Mouse (Mus musculus): ENCODE measurements around the gene Borcs6. TPM values are rescaled to one million over a fixed set of nuclear protein-coding genes. Genes with fewer than 3 reads are reported as not detected.

The Borcs6 gene
- total and polyA plus RNA-seq, 3 experiments = 9.2 to 9.3 TPM; not detected in 1

DNA sequence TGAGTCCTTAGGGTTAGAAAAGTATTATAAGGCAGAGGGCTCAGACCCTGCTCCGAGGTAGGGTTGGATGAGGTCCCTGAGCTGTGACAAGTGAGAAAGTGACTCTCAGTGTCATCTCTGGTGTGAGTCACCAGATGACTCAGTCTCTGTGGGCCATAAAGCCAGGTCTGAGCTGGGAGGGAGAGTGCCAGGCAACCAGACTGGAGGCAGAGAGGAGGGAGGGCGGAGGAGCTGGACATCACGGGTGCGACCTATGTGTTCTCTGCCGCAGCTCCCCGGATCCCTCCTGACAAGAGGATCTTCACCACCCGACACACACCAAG lies 42.8 kb downstream of the Borcs6 start:
- H3K9ac ChIP-seq (ENCODE audit: control insufficient read depth, low read depth, low read length, poor library complexity, severe bottlenecking) = no peak overlapping the region
- H3K36me3 ChIP-seq (ENCODE audit: control insufficient read depth in 1 of 2, insufficient read depth in 2 of 2, low read length in 2 of 2) = peaks cover 0 to 11% of the 10 kb centered on the region in 2 experiments; a peak in 2 of 4 replicates
- no peak for DNase-seq (ENCODE audit: low read depth, low spot score)
- no peak for TF ChIP-seq TCF12 (IDR thresholded peaks at IDR 0.05; ENCODE audit: low read depth, low read length)
- TF ChIP-seq CTCF (IDR thresholded peaks at IDR 0.05 in 2 of 3, conservative IDR thresholded peaks at IDR 0.05 in 1 of 3; ENCODE audit: control insufficient read depth in 1 of 3, insufficient read depth in 1 of 3, low read depth in 2 of 3, low read length in 3 of 3, poor library complexity in 1 of 3, severe bottlenecking in 1 of 3) = no peak
- TF ChIP-seq RCOR1 (IDR thresholded peaks at IDR 0.05; ENCODE audit: low read depth, low read length) = no peak
- TF ChIP-seq ELF1 (IDR thresholded peaks at IDR 0.05; ENCODE audit: low read depth, low read length) = no peak
- no peak for TF ChIP-seq UBTF (IDR thresholded peaks at IDR 0.05; ENCODE audit: borderline replicate concordance, insufficient read depth, low read depth, low read length)
- TF ChIP-seq ZMIZ1 (IDR thresholded peaks at IDR 0.05; ENCODE audit: low read depth, low read length) = no peak
- no peak for TF ChIP-seq MYB (IDR thresholded peaks at IDR 0.05; ENCODE audit: low read depth, low read length)
- TF ChIP-seq TAL1 (IDR thresholded peaks at IDR 0.05; ENCODE audit: low read length) = no peak
- TF ChIP-seq MXI1 (IDR thresholded peaks at IDR 0.05; ENCODE audit: low read depth, low read length) = no peak
- no peak for TF ChIP-seq POLR2AphosphoS2 (IDR thresholded peaks at IDR 0.05; ENCODE audit: low read length)
- no peak for TF ChIP-seq GABPA (IDR thresholded peaks at IDR 0.05; ENCODE audit: low read depth, low read length)
- TF ChIP-seq ETS1 (IDR thresholded peaks at IDR 0.05; ENCODE audit: low read depth, low read length) = no peak
- no peak for TF ChIP-seq USF1 (IDR thresholded peaks at IDR 0.05; ENCODE audit: low read depth, low read length)
- TF ChIP-seq ZKSCAN1 (IDR thresholded peaks at IDR 0.05; ENCODE audit: low read depth, low read length) = no peak
- peaks cover 17% of the 10 kb centered on the region for H3K79me2 ChIP-seq (ENCODE audit: control insufficient read depth, insufficient read depth, low read length, poor library complexity)
- no peak overlapping the region for H3K27ac ChIP-seq (ENCODE audit: control insufficient read depth, low read depth, low read length)
- H3K4me3 ChIP-seq (ENCODE audit: control insufficient read depth in 1 of 2, insufficient read depth in 1 of 2, low read depth in 2 of 2, low read length in 2 of 2) = no peak overlapping the region
- H3K27me3 ChIP-seq (ENCODE audit: control insufficient read depth in 1 of 2, insufficient read depth in 2 of 2, low read length in 2 of 2) = no peaks in the 10 kb centered on the region
- H3K9me3 ChIP-seq (replicated peaks; ENCODE audit: insufficient read depth, low read length) = no peaks in the 10 kb centered on the region
- H3K4me1 ChIP-seq (ENCODE audit: control insufficient read depth in 1 of 2, insufficient read depth in 2 of 2, low read length in 2 of 2) = peaks cover 14 to 21% of the 10 kb centered on the region in 2 experiments

DNA sequence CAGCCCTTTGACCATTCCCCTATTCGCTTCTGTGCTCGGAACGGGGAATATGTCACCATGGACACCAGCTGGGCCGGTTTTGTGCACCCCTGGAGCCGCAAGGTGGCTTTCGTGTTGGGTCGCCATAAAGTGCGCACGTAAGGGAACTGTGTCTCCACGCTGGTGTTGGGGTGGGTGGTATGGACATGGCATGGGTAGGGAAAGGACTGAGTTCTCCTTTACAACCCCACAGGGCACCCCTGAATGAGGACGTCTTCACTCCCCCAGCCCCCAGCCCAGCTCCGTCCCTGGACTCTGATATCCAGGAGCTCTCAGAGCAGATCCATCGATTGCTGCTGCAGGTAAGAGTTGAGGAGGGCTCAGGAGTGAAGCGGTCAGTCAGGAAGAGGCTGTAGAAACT lies 43.6 kb downstream of the Borcs6 start:
- TF ChIP-seq SMC3 (IDR thresholded peaks at IDR 0.05; ENCODE audit: low read depth, low read length) = no peak
- TF ChIP-seq CHD2 (IDR thresholded peaks at IDR 0.05; ENCODE audit: low read length) = no peak
- Histone ChIP-seq H3K9ac (ENCODE audit: control insufficient read depth, low read depth, low read length, poor library complexity, severe bottlenecking) (no peak overlapping the region), H3K36me3 (ENCODE audit: control insufficient read depth in 1 of 2, insufficient read depth in 2 of 2, low read length in 2 of 2) (peaks cover 0 to 6% of the 10 kb centered on the region in 2 experiments; a peak in 2 of 4 replicates), H3K79me2 (ENCODE audit: control insufficient read depth, insufficient read depth, low read length, poor library complexity) (peaks cover 15% of the 10 kb centered on the region), H3K27ac (ENCODE audit: control insufficient read depth, low read depth, low read length) (no peak overlapping the region), H3K4me1 (ENCODE audit: control insufficient read depth in 1 of 2, insufficient read depth in 2 of 2, low read length in 2 of 2) (peaks cover 9 to 15% of the 10 kb centered on the region in 2 experiments), H3K4me3 (ENCODE audit: control insufficient read depth in 1 of 2, insufficient read depth in 1 of 2, low read depth in 2 of 2, low read length in 2 of 2) (no peak overlapping the region), H3K9me3 (replicated peaks; ENCODE audit: insufficient read depth, low read length) (no peaks in the 10 kb centered on the region), H3K27me3 (ENCODE audit: control insufficient read depth in 1 of 2, insufficient read depth in 2 of 2, low read length in 2 of 2) (no peaks in the 10 kb centered on the region)
- no peak for DNase-seq (ENCODE audit: low read depth, low spot score)
